Mouse (Mus musculus) adrenal gland, adult 8-10 months (tissue): ENCODE measurements around the gene Cacna2d2. TPM values are rescaled to one million over a fixed set of nuclear protein-coding genes. Genes with fewer than 3 reads are reported as not detected.

Source experiments
- DNase-seq: peaks from one replicate; pipeline ENCODE4 v3.0.0; 2022
- total RNA-seq, 4 experiments: library from RNA; stranded (reverse); gene quantifications; 2 replicates each; pipeline ENCODE4 v1.2.4; 2022

The Cacna2d2 gene
- total RNA-seq, 4 experiments from 2014 or later, result 9.1 to 17.3 (median 11.7) TPM

- no peak for DNase-seq
These were observed 63.5 kb downstream of the Cacna2d2 start for GRCm38 (mm10) chr9:107462907-107463306.

GRCm38 (mm10) chr9:107463509-107463908, 64.1 kb downstream of the Cacna2d2 start:
- DNase-seq, result peak; percentile 70

GRCm38 (mm10) chr9:107464130-107464529, 64.7 kb downstream of the Cacna2d2 start:
- DNase-seq, result no peak

GRCm38 (mm10) chr9:107465657-107466056, 66.2 kb downstream of the Cacna2d2 start:
- no peak for DNase-seq

- DNase-seq, result no peak
These were observed 69.9 kb downstream of the Cacna2d2 start for GRCm38 (mm10) chr9:107469213-107469795.

GRCm38 (mm10) chr9:107470427-107470826, 71.0 kb downstream of the Cacna2d2 start:
- no peak for DNase-seq

GRCm38 (mm10) chr9:107474016-107474415, 74.6 kb downstream of the Cacna2d2 start:
- DNase-seq, result no peak

- no peak for DNase-seq
These were observed 79.6 kb downstream of the Cacna2d2 start for GRCm38 (mm10) chr9:107478979-107479378.

- no peak for DNase-seq
These were observed 80.2 kb downstream of the Cacna2d2 start for GRCm38 (mm10) chr9:107479593-107479992.

GRCm38 (mm10) chr9:107480477-107481069, 81.2 kb downstream of the Cacna2d2 start:
- DNase-seq, result no peak

- DNase-seq, result no peak
These were observed 81.9 kb downstream of the Cacna2d2 start for GRCm38 (mm10) chr9:107481340-107481739.

GRCm38 (mm10) chr9:107482004-107482403, 82.6 kb downstream of the Cacna2d2 start:
- no peak for DNase-seq

GRCm38 (mm10) chr9:107482770-107483169, 83.4 kb downstream of the Cacna2d2 start:
- DNase-seq, result no peak

- DNase-seq, result no peak
These were observed 84.3 kb downstream of the Cacna2d2 start for GRCm38 (mm10) chr9:107483714-107484113.

- no peak for DNase-seq
These were observed 84.9 kb downstream of the Cacna2d2 start for GRCm38 (mm10) chr9:107484302-107484701.

- DNase-seq, result no peak
These were observed 85.4 kb downstream of the Cacna2d2 start for GRCm38 (mm10) chr9:107484766-107485165.

GRCm38 (mm10) chr9:107486086-107486485, 86.7 kb downstream of the Cacna2d2 start:
- DNase-seq, result no peak

- no peak for DNase-seq
These were observed 87.3 kb downstream of the Cacna2d2 start for GRCm38 (mm10) chr9:107486507-107487225.

- no peak for DNase-seq
These were observed 90.7 kb downstream of the Cacna2d2 start for GRCm38 (mm10) chr9:107490146-107490545.

GRCm38 (mm10) chr9:107490625-107491024, 91.2 kb downstream of the Cacna2d2 start:
- DNase-seq, result no peak

- no peak for DNase-seq
These were observed 94.1 kb downstream of the Cacna2d2 start for GRCm38 (mm10) chr9:107493511-107493910.

GRCm38 (mm10) chr9:107494238-107494637, 94.8 kb downstream of the Cacna2d2 start:
- no peak for DNase-seq

- no peak for DNase-seq
These were observed 96.9 kb downstream of the Cacna2d2 start for GRCm38 (mm10) chr9:107496359-107496758.
